Mouse (Mus musculus): ENCODE results near the gene Wwc2. TPM values are rescaled to one million over a fixed set of nuclear protein-coding genes. Genes with fewer than 3 reads are reported as not detected.

Gene Wwc2
- polyA plus RNA-seq, 1 experiment = 18.6 TPM

- H3K36me3 ChIP-seq (ENCODE audit: control insufficient read depth, insufficient read depth, low read length) = no peaks in the 10 kb centered on the region
- H3K27me3 ChIP-seq (ENCODE audit: control insufficient read depth, insufficient read depth, low read length) = no peaks in the 10 kb centered on the region
- no peak overlapping the region for H3K4me3 ChIP-seq (ENCODE audit: control insufficient read depth, low read depth, low read length)
- TF ChIP-seq POLR2A (IDR thresholded peaks at IDR 0.05; ENCODE audit: control insufficient read depth, low read depth, low read length) = no peak
- TF ChIP-seq CTCF (IDR thresholded peaks at IDR 0.05; ENCODE audit: control insufficient read depth, insufficient read depth, insufficient replicate concordance, low read depth, low read length) = no peak
- H3K4me1 ChIP-seq (ENCODE audit: control insufficient read depth, insufficient read depth, low read length) = peaks cover 10% of the 10 kb centered on the region
- no peak overlapping the region for H3K27ac ChIP-seq (ENCODE audit: control insufficient read depth, insufficient read depth, low read depth, low read length)
Observed at GRCm38 (mm10) chr8:47777415-47777814, 213.3 kb downstream of the Wwc2 start.

Other genes starting within 250 kb of the Wwc2 start
- 0.52 and 0.59 TPM in 2 replicates for gene Cldn24, start 168.8 kb downstream of the Wwc2 start, polyA plus RNA-seq (2012; rRNA removed)
- 0.16 and 0.35 TPM in 2 replicates for gene Cldn22, start 166.4 kb downstream of the Wwc2 start, polyA plus RNA-seq (2012; rRNA removed)
- 2.0 and 2.7 TPM in 2 replicates for gene Dctd, start 108.2 kb upstream of the Wwc2 start, polyA plus RNA-seq (2012; rRNA removed)